8 mouse cellular contexts compared by ENCODE assay signal in the genomic region with DNA sequence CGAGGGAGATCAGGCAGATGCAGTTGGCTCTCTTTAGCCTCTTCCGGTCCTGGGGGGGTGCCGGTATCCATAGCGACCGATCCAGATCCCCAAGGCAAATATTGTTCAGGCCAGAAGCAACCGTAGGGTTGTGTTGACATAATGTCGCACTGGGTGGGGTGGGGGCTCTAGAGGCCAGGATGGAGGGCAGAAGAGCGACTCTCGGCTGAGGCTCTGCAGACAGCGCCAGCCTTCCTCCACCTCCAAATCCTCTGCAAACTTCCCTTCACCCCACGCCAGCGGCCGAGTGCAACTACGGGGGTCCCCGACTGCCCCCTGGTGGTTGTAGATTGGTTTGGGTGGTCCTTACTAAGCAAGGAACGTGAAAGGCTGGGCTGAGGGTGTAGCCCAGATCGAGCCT. TPM values are rescaled to one million over a fixed set of nuclear protein-coding genes. Genes with fewer than 3 reads are reported as not detected.
A peak's percentile ranks its signal among the peaks of the same experiment; 100 is the strongest.
DNase-seq lines count a peak whose midpoint lies in the region; ATAC-seq lines count a peak whose summit lies in the region.

No protein-coding gene starts in this region.

- peaks cover 31% of the 10 kb centered on the region for H3K27me3 ChIP-seq in hindbrain, embryonic 12.5 days

- DNase-seq in NIH3T3 (ENCODE audit: low read depth): peak; percentile 78
- DNase-seq in cerebellum, postnatal 10 days: peak; percentile 95
- DNase-seq in frontal cortex, postnatal 25 days (ENCODE audit: low spot score in 2 of 2): peak; percentile 79 to 80
- peak; percentile 82 to 85 for DNase-seq in layer of hippocampus, postnatal 14 days (ENCODE audit: low spot score in 2 of 2)
- DNase-seq in lung, postnatal 25 days (ENCODE audit: low spot score): peak; percentile 80
- peak; percentile 94 for DNase-seq in retina, embryonic 14.5 days (ENCODE audit: low spot score)
- peak; percentile 97 for DNase-seq in thymus, postnatal 4 days

- H3K27ac ChIP-seq in hindbrain, embryonic 12.5 days: no peak overlapping the region

- H3K36me3 ChIP-seq in hindbrain, embryonic 12.5 days: no peaks in the 10 kb centered on the region

- peak overlapping the region; percentile 26 for H3K4me3 ChIP-seq in hindbrain, embryonic 12.5 days

- H3K4me1 ChIP-seq in hindbrain, embryonic 12.5 days: peaks cover 26% of the 10 kb centered on the region

- no peaks in the 10 kb centered on the region for H3K9me3 ChIP-seq in hindbrain, embryonic 12.5 days (replicated peaks)

- peak overlapping the region; percentile 49; the same call in 1 of the 2 replicates for H3K9ac ChIP-seq in hindbrain, embryonic 12.5 days

- peak overlapping the region; percentile 51 for H3K4me2 ChIP-seq in hindbrain, embryonic 12.5 days (replicated peaks)

- ATAC-seq in hindbrain, embryonic 12.5 days (ENCODE audit: low FRiP score): 0 out of 2 replicates have a peak, but pooled peaks have one; percentile 3

- 2% methylated on average over 17 of the region's 17 CpGs for WGBS in hindbrain, embryonic 12.5 days

RNA-seq across cellular contexts. Expression of a gene that starts 3.3 kb away (rescaled TPM):
- 6.1 and 7.2 TPM in 2 replicates for polyA plus RNA-seq in hindbrain, embryonic 12.5 days (2016; fragmentation: Nextera tagmentation; extraction: Ambion mirVana)
- 100 to 1,000 TPM; 175 to 197 TPM for total RNA-seq in layer of hippocampus, postnatal 14 days (2021)

RNA-seq across cellular contexts. Expression of a gene that starts 6.9 kb away (rescaled TPM):
- polyA plus RNA-seq in hindbrain, embryonic 12.5 days (2016; fragmentation: Nextera tagmentation; extraction: Ambion mirVana): 1.4 and 2.0 TPM in 2 replicates
- total RNA-seq in layer of hippocampus, postnatal 14 days (2021): 1 to 10 TPM in 1 of 2 experiments, under 1 TPM in 1; 0.55 to 1.6 TPM

RNA-seq across cellular contexts. Expression of a gene that starts 23.4 kb away (rescaled TPM):
- polyA plus RNA-seq in hindbrain, embryonic 12.5 days (2016; fragmentation: Nextera tagmentation; extraction: Ambion mirVana): 118 and 122 TPM in 2 replicates
- 10 to 100 TPM; 76.5 to 86.4 TPM for total RNA-seq in layer of hippocampus, postnatal 14 days (2021)

RNA-seq across cellular contexts. Expression of a gene that starts 23.8 kb away (rescaled TPM):
- 21.2 and 22.8 TPM in 2 replicates for polyA plus RNA-seq in hindbrain, embryonic 12.5 days (2016; fragmentation: Nextera tagmentation; extraction: Ambion mirVana)
- total RNA-seq in layer of hippocampus, postnatal 14 days (2021): 10 to 100 TPM; 19.5 to 22.4 TPM

RNA-seq across cellular contexts. Expression of a gene that starts 39.5 kb away (rescaled TPM):
- polyA plus RNA-seq in hindbrain, embryonic 12.5 days (2016; fragmentation: Nextera tagmentation; extraction: Ambion mirVana): 2.2 and 2.4 TPM in 2 replicates
- 1 to 10 TPM; 4.1 to 4.6 TPM for total RNA-seq in layer of hippocampus, postnatal 14 days (2021)
